Mouse (Mus musculus) liver, adult 2 months (tissue): Measurements from ENCODE around the gene Camkmt. TPM values are rescaled to one million over a fixed set of nuclear protein-coding genes. Genes with fewer than 3 reads are reported as not detected.
A peak's percentile ranks its signal among the peaks of the same experiment; 100 is the strongest.

Experiments used
- DNase-seq: peaks from one replicate; pipeline ENCODE4 v3.0.0-alpha.2; 2011; ENCODE audit warnings: low read depth, low spot score; ENCODE audit errors: extremely low read depth
- H3K27ac ChIP-seq: fragments of 200-500 bp; replicated peaks from 2 replicates; pipeline ENCODE4 v1.5.1; 2012; ENCODE audit warnings: low read depth, mild to moderate bottlenecking, control low read depth, inconsistent platforms, low read length; ENCODE audit not compliant: insufficient read depth
- H3K27me3 ChIP-seq: fragments of 200-500 bp; 2 replicates; pipeline ENCODE4 v1.6.1; 2012; ENCODE audit warnings: mild to moderate bottlenecking, moderate library complexity, low read length, inconsistent platforms; ENCODE audit not compliant: control insufficient read depth, insufficient read depth
- H3K36me3 ChIP-seq: fragments of 200-500 bp; 2 replicates; pipeline ENCODE4 v1.6.1; 2012; ENCODE audit warnings: low read length, inconsistent platforms; ENCODE audit not compliant: control insufficient read depth, insufficient read depth
- H3K4me1 ChIP-seq: fragments of 200-500 bp; 2 replicates; pipeline ENCODE4 v1.6.1; 2011; ENCODE audit warnings: low read length; ENCODE audit not compliant: control insufficient read depth, insufficient read depth
- H3K4me3 ChIP-seq: fragments of 200-500 bp; 2 replicates; pipeline ENCODE4 v1.5.1; 2011; ENCODE audit warnings: low read depth, mild to moderate bottlenecking, control low read depth, low read length, moderate library complexity; ENCODE audit not compliant: insufficient read depth
- H3K79me2 ChIP-seq: fragments of 200-500 bp; 2 replicates; pipeline ENCODE4 v1.6.1; 2012; ENCODE audit warnings: inconsistent platforms, mild to moderate bottlenecking, low read length, moderate library complexity; ENCODE audit not compliant: control insufficient read depth, insufficient read depth
- H3K9ac ChIP-seq: fragments of 200-500 bp; 2 replicates; pipeline ENCODE4 v1.6.1; 2012; ENCODE audit warnings: low read depth, mild to moderate bottlenecking, control low read depth, inconsistent platforms, low read length
- CTCF ChIP-seq: fragments of 200-500 bp; IDR thresholded peaks from 2 replicates; pipeline ENCODE4 v1.5.1; 2011; ENCODE audit warnings: low read depth, low read length, control low read depth
- POLR2A ChIP-seq: fragments of 200-500 bp; IDR thresholded peaks from 2 replicates; pipeline ENCODE4 v1.6.1; 2011; ENCODE audit warnings: low read length, control low read depth; ENCODE audit not compliant: insufficient read depth; ENCODE audit errors: extremely low read depth
- WGBS: fragments of 180-500 bp; shearing (Covaris S2); methylation state at CpG from one replicate; pipeline ENCODE4 v1.1.7; 2018; 5-methylcytosine and 5-hydroxymethylcytosine counted together
- polyA plus RNA-seq: library from polyadenylated mRNA; depleted of rRNA; stranded (reverse); fragments of >200 nt; gene quantifications from 2 replicates; pipeline ENCODE4 v1.2.3, GENCODE M21; 2012; rRNA removed
- total RNA-seq: library from RNA; depleted of rRNA; stranded (reverse); fragments of >200 nt; gene quantifications from 2 replicates; pipeline ENCODE4 v1.2.3, GENCODE M21; 2014; rRNA removed

Gene Camkmt
- total RNA-seq (1.5 and 2.0 TPM in 2 replicates), polyA plus RNA-seq (1.3 and 1.7 TPM in 2 replicates)

DNA sequence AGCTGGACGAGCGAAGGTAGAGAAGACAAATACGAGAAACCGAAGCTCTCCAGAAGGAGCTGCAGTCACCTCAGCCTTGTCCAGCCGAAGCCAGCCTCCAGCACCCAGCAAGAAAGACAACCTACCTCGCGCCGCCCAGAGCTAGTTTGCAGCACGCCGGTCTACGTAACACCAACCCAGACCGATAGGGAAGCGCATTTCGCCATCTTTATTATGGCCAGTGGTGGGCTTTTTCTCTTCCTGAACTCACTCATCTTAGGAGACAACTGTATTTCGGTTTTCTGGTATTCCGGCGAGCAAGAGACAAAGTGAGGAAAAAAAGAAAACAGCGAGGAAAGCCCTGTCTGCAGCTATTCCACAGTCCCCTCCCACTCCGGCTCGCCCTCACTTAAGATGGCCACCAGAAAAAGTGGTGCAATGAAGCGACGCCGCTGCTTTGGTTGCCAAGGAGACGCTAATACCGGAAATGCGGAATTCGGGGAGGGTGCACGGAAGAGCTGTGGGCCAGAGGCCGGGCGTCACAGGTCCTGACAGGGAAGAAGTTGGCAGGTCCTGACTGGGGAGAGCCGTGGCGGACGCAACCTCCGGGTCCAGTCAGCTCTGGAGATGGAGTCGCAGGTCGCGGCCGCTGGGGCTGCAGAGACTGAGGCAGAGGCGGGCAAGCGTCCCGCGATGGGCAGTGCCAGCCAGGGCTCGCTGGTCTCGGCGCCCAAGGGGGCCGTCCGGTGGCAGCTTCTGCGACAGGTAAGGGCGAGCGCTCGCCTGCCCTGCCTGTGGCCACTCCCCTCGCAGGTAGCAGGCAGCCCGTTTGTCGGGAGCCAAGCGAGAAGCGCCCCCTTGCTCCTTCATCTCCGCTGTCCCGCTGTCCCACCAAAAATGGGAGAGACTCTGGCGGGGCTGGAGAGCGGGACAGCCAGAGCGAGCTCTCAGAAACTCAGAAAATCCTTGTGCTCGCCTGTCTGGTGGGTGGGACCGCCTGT is at the start of gene Camkmt, which contains the start of gene Prepl:
Camkmt (plus strand) TSS at position 433 of the 980 bp plus-strand sequence.
Prepl (minus strand) TSS at position 122 of the 980 bp plus-strand sequence.
- Histone ChIP-seq H3K4me1 (no peaks in the 10 kb centered on the region; the same call in 1 of the 2 replicates), H3K9ac (peak within 1 kb of the TSS; percentile 89), H3K27ac (peak within 1 kb of the TSS; percentile 62), H3K36me3 (no peaks in the 10 kb centered on the region), H3K4me3 (peak within 1 kb of the TSS; percentile 94), H3K27me3 (no peaks in the 10 kb centered on the region), H3K79me2 (no peaks in the 10 kb centered on the region; the same call in 1 of the 2 replicates)
- peak; percentile 93 for DNase-seq
- TF ChIP-seq POLR2A, result 0 out of 2 replicates have a peak, but pooled peaks have one; percentile 36
- peak; percentile 10; the same call in 1 of the 2 replicates for TF ChIP-seq CTCF
- under 1% methylated on average over 63 of the region's 63 CpGs for WGBS

DNA sequence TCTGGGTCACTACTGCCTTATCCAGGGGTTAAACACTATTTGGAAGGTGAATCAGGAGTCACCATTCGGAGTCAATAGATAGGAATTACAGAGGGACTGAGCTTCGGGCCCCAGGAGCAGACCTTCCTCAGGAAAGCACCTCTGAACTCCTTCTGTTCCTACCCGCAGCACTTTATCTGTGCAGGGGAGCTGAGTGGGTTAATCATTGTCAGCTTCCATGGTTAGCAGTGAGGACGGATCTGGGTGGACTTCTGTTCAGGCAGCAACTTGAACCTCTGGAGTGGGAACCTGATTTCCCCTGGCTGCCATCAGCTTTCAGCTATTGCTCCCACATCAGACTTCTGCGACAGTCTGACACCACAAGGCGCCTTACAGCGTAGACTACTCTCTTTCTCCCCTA is 49.4 kb upstream of the Camkmt start:
- peak overlapping the region; percentile 75 for H3K27ac ChIP-seq
- H3K36me3 ChIP-seq, result no peaks in the 10 kb centered on the region; the same call in 1 of the 2 replicates
- TF ChIP-seq POLR2A, result no peak
- no peak for TF ChIP-seq CTCF

DNA sequence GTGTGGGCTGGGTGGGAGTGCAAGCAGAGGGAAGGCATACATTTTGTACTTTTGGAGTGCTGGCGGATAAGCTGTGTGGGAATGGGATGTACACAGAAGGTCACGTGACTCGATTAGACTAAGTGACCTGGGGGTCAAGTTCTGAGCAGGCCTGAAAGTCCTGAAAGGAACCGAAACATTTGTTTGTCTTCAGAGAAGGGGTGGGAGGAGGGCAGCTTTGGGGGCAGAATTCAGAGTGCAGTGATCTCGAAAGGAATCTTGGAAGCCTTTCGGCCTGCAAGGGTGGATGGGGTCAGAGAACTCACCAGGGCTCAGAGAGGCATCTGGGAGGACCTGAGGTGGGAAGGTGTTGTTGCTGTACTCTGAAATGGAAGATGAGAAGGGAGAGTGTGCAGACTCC is 47.9 kb upstream of the Camkmt start:
- Histone ChIP-seq H3K79me2 (no peaks in the 10 kb centered on the region), H3K36me3 (no peaks in the 10 kb centered on the region), H3K27me3 (no peaks in the 10 kb centered on the region), H3K4me3 (no peak overlapping the region), H3K9ac (no peak overlapping the region), H3K4me1 (peaks cover 44% of the 10 kb centered on the region), H3K27ac (peak overlapping the region; percentile 71)
- WGBS, result 40% methylated on average over 6 of the region's 6 CpGs
- TF ChIP-seq POLR2A (no peak), CTCF (no peak)
- peak; percentile 46 for DNase-seq

More for the DNA sequence above, 49.4 kb upstream of the Camkmt start:
- Histone ChIP-seq H3K79me2 (no peaks in the 10 kb centered on the region), H3K4me1 (peaks cover 44% of the 10 kb centered on the region), H3K27me3 (no peaks in the 10 kb centered on the region), H3K9ac (no peak overlapping the region), H3K4me3 (no peak overlapping the region)
- WGBS, result 28% methylated on average over 7 of the region's 7 CpGs
- peak; percentile 82 for DNase-seq

DNA sequence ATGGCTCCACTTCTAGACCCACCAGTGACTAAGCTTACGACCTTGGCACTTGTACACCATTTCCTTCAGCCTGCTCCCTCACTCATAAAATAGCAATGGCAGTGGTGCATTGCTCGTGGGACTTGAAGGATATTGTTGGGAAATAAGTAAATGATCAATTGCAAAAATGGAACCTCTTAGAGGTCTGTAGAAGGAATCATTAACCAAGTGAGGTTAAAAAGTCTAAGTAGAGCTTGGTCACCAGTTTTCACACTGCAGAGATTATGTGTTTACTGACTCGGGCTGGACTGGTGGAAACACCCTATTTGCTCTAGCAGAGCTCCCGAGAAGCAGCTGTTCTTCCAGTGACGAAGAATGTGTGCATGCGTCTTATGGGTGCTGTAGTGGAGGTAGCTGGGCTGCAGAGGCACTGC is 46.9 kb upstream of the Camkmt start:
- H3K36me3 ChIP-seq, result no peaks in the 10 kb centered on the region
- H3K4me1 ChIP-seq, result peaks cover 42% of the 10 kb centered on the region
- DNase-seq, result peak; percentile 93
- no peaks in the 10 kb centered on the region for H3K79me2 ChIP-seq
- peak overlapping the region; percentile 37; the same call in 1 of the 2 replicates for H3K9ac ChIP-seq
- 27% methylated on average over 6 of the region's 6 CpGs for WGBS
- H3K27me3 ChIP-seq, result no peaks in the 10 kb centered on the region
- no peak for TF ChIP-seq POLR2A
- TF ChIP-seq CTCF, result no peak
- H3K27ac ChIP-seq, result peak overlapping the region; percentile 90
- H3K4me3 ChIP-seq, result no peak overlapping the region

DNA sequence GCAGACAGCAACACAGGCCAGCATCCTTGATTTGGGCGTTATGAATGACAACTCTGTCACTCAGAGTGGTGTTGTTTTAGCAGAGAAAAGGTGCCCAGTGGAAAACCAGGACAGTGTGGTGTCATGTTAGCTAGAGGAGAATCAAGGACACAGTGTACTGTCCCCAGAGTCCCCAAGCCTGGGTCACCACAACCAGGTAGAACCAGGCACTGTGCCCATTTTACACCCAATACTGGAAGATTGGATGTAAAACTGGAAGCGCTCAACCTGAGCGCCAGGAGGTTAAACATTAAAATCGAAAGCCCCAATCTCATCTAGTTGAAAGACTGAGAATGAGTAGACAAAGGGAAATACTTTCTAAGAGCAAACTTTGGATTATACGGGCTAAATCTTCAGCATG is 45.9 kb upstream of the Camkmt start:
- H3K4me1 ChIP-seq, result peaks cover 47% of the 10 kb centered on the region
- H3K9ac ChIP-seq, result no peak overlapping the region; the same call in 1 of the 2 replicates
- H3K27me3 ChIP-seq, result no peaks in the 10 kb centered on the region
- peak overlapping the region; percentile 90 for H3K27ac ChIP-seq
- H3K79me2 ChIP-seq, result no peaks in the 10 kb centered on the region
- 34% methylated on average over 5 of the region's 5 CpGs for WGBS
- H3K36me3 ChIP-seq, result no peaks in the 10 kb centered on the region
- TF ChIP-seq CTCF (no peak), POLR2A (no peak)
- no peak overlapping the region for H3K4me3 ChIP-seq
- peak; percentile 99 for DNase-seq

DNA sequence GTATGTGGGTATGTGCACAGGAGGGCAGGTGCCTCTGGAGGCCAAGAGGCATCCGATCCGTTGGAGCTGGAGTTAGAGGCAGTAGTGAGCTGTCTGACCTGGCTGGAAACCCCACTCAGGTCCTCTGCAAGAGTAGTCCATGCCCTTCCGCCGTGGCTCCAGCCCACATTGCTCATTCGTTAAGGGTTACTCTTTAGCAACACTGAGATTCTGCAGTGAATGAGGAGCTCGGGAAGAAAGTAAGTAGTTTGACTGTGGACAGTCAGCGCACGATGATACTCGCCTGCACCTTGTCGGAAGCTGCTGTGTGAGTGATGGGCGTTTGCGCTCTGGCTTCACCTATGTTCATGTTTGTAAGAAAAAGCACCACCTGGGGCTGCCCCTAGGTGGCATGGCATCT is 45.2 kb upstream of the Camkmt start:
- DNase-seq, result peak; percentile 50
- peaks cover 45% of the 10 kb centered on the region for H3K4me1 ChIP-seq
- H3K27me3 ChIP-seq, result no peaks in the 10 kb centered on the region
- TF ChIP-seq CTCF (0 out of 2 replicates have a peak, but pooled peaks have one; percentile 26), POLR2A (no peak)
- WGBS, result 60% methylated on average over 12 of the region's 12 CpGs
- H3K4me3 ChIP-seq, result no peak overlapping the region
- no peaks in the 10 kb centered on the region for H3K79me2 ChIP-seq
- H3K9ac ChIP-seq, result peak overlapping the region; percentile 9
- no peaks in the 10 kb centered on the region for H3K36me3 ChIP-seq
- H3K27ac ChIP-seq, result peak overlapping the region; percentile 62
